Mouse (Mus musculus) urinary bladder, postnatal 25 days (tissue): Measurements from ENCODE around the gene Mpdu1.
A peak's percentile ranks its signal among the peaks of the same experiment; 100 is the strongest.
"Not testable (repeated sequence)": the region's sequence is repeated elsewhere in the genome, so short reads cannot be mapped to it uniquely, and the experiment has no call there.

Source experiments
- DNase-seq: peaks from one replicate; pipeline ENCODE4 v3.0.0; 2022; ENCODE audit warnings: low spot score

Mpdu1 gene

DNA sequence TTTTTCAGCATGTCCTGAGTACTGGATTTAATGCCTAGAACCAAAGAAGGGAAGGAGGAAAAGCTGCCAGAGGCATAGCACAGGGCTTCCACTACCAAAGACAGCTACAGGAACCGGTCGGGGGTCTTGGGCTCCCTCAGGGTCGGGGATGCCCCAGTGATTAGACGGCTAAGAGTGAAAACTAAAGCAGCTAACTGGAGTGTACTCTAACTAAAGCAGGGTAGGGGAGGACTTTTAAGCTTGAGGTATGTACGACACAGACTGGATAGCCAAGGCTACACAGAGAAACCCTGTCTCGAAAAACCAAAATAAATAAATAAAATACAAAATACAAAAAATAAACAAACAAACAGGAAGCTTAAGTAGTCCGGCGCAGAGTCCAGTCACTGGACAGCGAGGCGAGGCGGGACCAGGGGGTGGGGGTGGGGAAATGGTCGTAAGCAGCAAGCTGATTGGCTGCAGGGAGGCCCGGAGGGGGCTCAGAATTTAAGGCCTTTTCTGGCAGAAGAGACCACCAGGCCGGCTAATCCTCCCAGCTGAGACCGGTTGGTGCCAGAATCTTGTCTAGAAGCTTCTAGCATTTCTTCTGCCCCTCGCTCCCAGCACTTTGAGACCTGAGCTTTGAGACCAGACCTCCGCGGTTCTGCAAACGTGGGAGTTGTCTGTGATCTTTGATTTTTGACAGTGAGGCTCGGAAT, 40.7 kb downstream of the Mpdu1 start, which contains the start of gene Sat2:
Sat2 (plus strand) TSS at position 454 of the 698 bp plus-strand sequence.
- DNase-seq: peak; percentile 34

DNA sequence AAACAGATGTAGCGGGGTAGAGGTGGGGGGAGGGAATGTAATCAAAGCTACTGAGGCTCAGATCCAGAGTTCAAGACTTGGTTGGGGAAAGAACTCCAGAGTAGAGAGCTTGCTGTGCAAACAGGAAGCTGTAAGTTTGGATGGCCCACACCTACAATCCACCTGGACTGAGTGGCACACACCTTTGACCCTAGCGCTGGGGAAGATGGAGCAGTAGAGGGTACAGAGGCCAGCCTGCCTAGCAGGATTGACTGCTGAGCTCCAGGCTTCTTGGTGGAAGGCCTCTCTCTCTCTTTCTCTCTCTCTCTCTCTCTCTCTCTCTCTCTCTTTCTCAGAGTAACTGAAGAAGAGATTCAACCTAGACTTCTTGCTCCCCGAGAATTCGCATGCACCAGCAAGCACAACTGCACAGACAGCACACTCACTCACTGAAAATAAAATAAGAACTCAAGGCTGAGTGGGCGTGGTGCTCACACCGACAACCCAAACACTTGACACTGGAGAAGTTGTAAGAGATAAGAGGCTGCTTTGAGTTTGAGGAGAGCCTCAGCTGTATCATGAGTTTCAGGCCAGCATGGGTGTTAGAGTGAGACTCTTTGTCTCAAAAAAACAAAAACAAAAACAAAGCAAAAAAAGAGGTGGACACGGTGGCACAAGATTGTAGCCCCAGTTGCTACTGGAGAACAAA, 41.9 kb downstream of the Mpdu1 start:
- no peak for DNase-seq

DNA sequence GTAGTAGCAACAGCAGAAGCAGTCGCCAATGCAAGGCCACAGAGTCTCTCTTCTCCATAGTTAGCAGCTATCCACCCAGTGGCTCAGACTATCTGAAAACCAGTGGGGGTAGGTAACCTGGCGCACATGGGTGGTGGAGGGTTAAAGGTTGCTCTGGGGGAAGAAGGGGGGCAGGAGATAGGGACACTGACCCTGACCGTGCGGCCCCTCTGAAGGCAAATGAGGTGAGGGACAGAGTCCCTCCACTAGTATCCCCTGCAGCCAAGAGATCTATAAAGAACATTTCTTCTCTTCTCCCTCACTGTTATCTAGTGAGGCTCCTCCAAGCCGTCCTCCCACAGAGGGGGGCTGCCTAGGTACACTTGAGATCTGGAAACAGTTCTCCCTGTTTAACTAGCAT, 44.6 kb downstream of the Mpdu1 start, which contains the start of gene Shbg:
Shbg (minus strand) TSS at position 101 of the 400 bp plus-strand sequence.
- no peak for DNase-seq

DNA sequence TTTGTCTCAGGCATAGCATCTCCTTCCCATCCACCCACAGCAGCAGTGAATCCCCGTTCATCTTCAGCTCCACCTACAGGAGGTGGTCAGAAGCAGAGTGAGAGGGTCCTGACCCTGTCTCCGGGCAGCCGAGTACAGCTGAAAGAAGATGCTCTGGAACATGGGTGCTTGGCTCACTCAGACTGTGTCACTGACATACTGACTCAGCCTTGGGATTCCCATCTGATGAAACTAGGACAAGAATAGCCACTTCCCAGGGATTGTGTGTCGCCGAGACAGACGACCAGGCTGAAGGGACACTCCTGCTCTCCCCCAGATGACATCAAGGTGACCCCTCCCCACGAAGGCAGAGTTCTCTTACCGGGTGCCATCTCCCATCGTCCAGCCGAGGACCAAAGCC, 45.7 kb downstream of the Mpdu1 start:
- no peak for DNase-seq

DNA sequence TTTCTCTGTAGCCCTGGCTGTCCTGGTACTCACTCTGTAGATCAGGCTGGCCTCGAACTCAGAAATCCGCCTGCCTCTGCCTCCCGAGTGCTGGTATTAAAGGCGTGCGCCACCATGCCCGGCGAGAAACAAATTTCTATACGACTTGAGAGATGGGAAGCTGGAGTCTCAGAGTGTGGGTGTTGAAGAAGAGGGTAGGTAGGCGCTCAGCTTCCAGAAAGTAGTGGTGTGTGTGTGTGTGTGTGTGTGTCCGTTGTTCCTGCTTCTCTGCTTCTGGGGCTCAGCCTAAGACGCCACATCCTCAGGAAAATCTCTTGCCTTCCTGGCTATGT, 48.2 kb downstream of the Mpdu1 start:
- DNase-seq: not testable (repeated sequence)

DNA sequence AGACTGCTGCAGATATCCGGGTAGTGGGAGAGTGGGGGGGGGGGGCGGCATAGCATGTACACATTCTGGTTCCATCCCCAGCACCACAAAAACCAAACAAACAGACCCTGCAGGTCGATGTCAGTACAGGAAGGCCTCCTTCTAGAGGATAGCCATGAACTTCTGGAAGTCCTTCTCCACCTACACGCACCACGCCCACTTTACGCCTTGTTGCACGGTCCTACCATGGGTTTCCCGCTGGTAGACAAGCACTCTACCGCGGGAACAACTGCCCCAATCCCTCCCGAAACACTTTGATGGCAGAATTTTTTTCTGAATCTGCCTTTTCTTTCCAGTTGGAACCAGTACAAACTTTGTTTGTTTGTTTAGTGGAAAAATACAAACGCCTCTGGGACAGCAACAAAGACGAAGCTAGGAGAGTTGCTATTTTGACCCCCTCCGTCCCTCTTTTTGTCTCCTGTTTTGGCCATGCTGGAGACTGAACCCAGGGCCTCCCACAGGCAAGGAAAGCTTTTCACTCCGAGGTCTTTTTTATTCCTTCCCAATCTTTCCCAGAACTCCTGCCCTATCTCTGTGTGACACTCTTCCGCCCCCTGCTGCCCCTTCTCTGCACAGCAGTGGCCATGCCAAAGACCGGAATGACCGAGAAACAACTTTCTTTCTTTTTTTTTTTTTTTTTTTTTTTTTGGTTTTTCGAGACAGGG, 48.7 kb downstream of the Mpdu1 start:
- peak; percentile 78 for DNase-seq

DNA sequence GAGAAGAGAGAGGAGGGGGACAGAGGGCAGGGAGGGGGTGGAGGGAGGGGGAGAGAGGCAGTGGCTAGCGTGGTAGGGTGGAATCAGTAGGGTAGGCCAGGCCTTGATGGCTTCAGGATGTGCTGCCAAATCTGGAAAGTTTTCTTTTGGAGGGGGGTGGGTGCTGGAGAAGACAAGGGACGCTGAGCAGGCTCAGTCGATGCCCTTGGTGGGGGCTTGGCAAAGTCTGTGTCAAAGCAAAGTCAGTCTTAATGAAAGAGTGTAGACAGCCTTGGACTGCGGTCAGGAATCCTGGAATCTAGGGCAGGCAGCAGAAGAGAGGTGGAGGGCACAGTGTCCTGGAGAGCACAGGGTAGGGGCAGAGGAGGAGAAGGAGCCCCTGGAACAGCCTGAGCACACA, 51.5 kb downstream of the Mpdu1 start:
- no peak for DNase-seq

DNA sequence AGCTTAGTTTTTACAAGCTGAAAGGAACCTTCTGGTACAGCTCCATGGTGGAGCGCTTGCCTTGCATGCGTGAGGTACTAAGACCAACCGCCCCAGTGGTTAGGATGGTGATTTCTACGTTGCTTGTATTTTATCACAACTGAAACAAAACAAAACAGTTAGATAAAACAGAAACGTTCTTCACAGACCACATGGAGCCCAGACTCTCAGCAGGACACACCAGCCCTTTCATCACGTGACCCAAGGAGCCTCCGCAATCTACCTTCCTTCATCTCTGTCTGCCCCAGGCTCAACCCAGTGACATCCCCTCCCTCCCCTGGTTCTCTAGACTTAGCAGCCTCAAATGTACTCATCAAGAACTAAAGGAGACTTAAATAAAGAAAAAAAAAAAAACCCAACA, 53.0 kb downstream of the Mpdu1 start:
- DNase-seq: no peak

DNA sequence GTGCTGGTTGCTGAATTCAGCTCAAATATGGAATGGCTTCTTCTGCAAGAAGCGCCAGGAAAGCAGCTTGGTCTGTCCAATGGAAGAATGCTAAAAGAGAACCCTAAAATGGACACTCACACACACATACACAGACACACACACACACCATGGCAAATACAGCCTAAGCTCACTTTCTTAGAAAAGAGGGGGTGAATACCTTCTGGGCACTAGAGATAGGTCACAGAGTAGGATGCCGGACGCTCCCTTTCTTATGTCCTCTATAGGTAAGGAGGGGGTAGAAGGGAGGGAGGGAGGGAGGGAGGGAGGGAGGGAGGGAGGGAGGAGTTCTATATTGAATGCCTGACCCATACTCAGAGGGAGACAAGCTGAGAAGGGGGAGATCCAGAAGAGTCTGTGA, 53.9 kb downstream of the Mpdu1 start:
- no peak for DNase-seq

DNA sequence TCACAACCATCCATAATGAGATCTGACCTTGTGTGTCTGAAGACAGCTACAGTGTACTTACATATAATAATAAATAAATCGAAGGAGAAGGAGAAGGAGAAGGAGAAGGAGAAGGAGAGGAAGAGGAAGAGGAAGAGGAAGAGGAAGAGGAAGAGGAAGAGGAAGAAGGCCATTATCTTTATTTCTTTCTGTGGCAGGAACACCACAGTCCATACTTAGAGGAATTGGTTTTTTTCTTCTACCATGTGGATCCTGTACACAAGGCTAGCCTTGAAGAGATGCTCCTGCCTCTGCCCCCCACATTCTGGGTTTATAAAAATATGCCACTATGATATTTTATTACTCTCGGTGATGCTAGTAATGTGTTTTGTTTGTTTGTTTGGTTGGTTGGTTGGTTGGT, 55.6 kb downstream of the Mpdu1 start:
- DNase-seq: no peak
